Mouse (Mus musculus) brain, embryonic 14.5 days (tissue): ENCODE data around the gene Sh3d21.

ENCODE experiments used
- CTCF ChIP-seq: fragments of 200-500 bp; IDR thresholded peaks from 2 replicates; pipeline ENCODE4 v1.5.1; 2012; ENCODE audit warnings: inconsistent platforms, mild to moderate bottlenecking, moderate library complexity, borderline replicate concordance; ENCODE audit not compliant: insufficient read depth, insufficient read length; ENCODE audit errors: extremely low read depth
- POLR2A ChIP-seq: fragments of 200-500 bp; IDR thresholded peaks from 2 replicates; pipeline ENCODE4 v1.6.1; 2012; ENCODE audit warnings: mild to moderate bottlenecking, inconsistent platforms, borderline replicate concordance; ENCODE audit not compliant: poor library complexity, insufficient read depth, insufficient read length, severe bottlenecking; ENCODE audit errors: extremely low read depth

- TF ChIP-seq CTCF (no peak), POLR2A (no peak)
These were observed 2.3 kb downstream of the Sh3d21 start for GRCm38 (mm10) chr4:126160981-126161380.
